Comparison of ENCODE assay signal across 9 mouse cellular contexts in the genomic region with DNA sequence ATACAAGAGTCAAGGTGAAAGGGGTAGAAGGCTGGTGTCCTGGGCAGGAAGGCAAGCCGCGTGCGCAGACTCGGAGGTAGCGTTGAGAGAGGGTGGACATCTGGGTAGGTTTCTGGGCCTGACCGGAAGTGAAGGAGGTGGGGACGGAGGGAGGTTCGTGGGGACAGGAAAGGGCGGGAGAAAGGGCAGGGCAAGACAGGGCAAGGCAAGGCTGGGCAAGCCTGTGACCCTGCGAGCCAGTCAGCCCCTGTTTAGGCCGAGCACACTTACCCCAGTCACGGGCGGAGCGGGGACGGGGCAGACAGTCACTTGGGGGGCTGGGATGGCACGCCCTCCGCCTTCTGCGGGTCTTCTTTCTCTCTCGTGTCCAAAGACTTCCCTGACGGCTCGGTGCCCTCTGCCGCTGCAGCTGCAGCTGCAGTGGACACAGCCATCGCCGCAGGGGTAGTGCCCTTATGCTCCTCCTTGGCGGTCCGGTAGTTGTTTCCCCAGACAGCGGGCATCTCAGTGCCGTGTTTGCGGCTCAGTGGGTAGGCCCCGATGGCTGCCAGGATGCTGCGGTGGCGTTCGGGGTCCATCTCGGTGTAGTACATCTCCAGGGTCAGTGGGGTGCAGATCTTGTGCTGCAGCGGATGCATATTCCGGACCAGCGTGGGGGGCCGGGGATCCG. TPM values are rescaled to one million over a fixed set of nuclear protein-coding genes. Genes with fewer than 3 reads are reported as not detected.
A peak's percentile ranks its signal among the peaks of the same experiment; 100 is the strongest.
DNase-seq lines count a peak whose midpoint lies in the region; ATAC-seq and TF ChIP-seq lines count a peak whose summit lies in the region.
"Had no signal": no experiment of that assay in that cellular context is flagged by ENCODE, and none has a peak within 500 bp of the region (broad histone marks: within the 10 kb centered on the region; RNA-seq: fewer than 3 reads in every experiment).

No protein-coding gene starts in this region.

- no peaks in the 10 kb centered on the region for H3K79me2 ChIP-seq in heart, adult 2 months (replicated peaks; ENCODE audit: control insufficient read depth, insufficient read depth, low read length)

- peak overlapping the region; percentile 34 for H3K4me3 ChIP-seq in heart, adult 2 months
- peak overlapping the region; percentile 24 for H3K4me3 ChIP-seq in forebrain, embryonic 12.5 days (replicated peaks)
- peak overlapping the region; percentile 20 for H3K4me3 ChIP-seq in limb, embryonic 11.5 days (ENCODE audit: low read depth, low read length)

- DNase-seq in heart, adult 2 months = peak; percentile 31 to 34
- no peak for DNase-seq in heart, postnatal 25 days (ENCODE audit: low spot score)
- peak; percentile 40 for DNase-seq in limb, embryonic 11.5 days (ENCODE audit: low spot score)
- no peak for DNase-seq in layer of hippocampus, postnatal 36 days
- DNase-seq in left cerebral cortex, postnatal 36 days (ENCODE audit: low spot score in 2 of 2) = no peak

- H3K4me1 ChIP-seq in heart, adult 2 months (ENCODE audit: control insufficient read depth, insufficient read depth, low read length) = no peaks in the 10 kb centered on the region
- peaks cover 6% of the 10 kb centered on the region; the same call in 1 of the 2 replicates for H3K4me1 ChIP-seq in forebrain, embryonic 12.5 days
- H3K4me1 ChIP-seq in limb, embryonic 11.5 days (ENCODE audit: control insufficient read depth, insufficient read depth, low read length) = no peaks in the 10 kb centered on the region

- no peaks in the 10 kb centered on the region; the same call in 1 of the 2 replicates for H3K27me3 ChIP-seq in heart, adult 2 months (ENCODE audit: control insufficient read depth, insufficient read depth, low read length)
- peaks cover 79% of the 10 kb centered on the region for H3K27me3 ChIP-seq in forebrain, embryonic 12.5 days
- no peaks in the 10 kb centered on the region for H3K27me3 ChIP-seq in limb, embryonic 11.5 days (ENCODE audit: control insufficient read depth, insufficient read depth, low read length)

- H3K4me2 ChIP-seq in forebrain, embryonic 12.5 days = peak overlapping the region; percentile 38
- peak overlapping the region; percentile 50 for H3K4me2 ChIP-seq in limb, embryonic 11.5 days (ENCODE audit: low read depth, severe bottlenecking)

- peak; percentile 72 for TF ChIP-seq POLR2A in heart, adult 2 months (IDR thresholded peaks at IDR 0.05; ENCODE audit: insufficient read depth, low read depth, low read length)

- no peak for TF ChIP-seq CTCF in heart, adult 2 months (IDR thresholded peaks at IDR 0.05)

- WGBS in heart, adult 2 months = 27% methylated on average over 39 of the region's 39 CpGs
- 25% methylated on average over 39 of the region's 39 CpGs for WGBS in forebrain, embryonic 12.5 days
- 32% methylated on average over 39 of the region's 39 CpGs for WGBS in limb, embryonic 11.5 days

- H3K9ac ChIP-seq in heart, adult 2 months (ENCODE audit: low read depth, low read length) = peak overlapping the region; percentile 47
- peak overlapping the region; percentile 29; the same call in 1 of the 2 replicates for H3K9ac ChIP-seq in forebrain, embryonic 12.5 days
- H3K9ac ChIP-seq in limb, embryonic 11.5 days (ENCODE audit: low read length) = peak overlapping the region; percentile 49; the same call in 1 of the 2 replicates

- TF ChIP-seq EP300 in heart, adult 2 months (IDR thresholded peaks at IDR 0.05; ENCODE audit: insufficient read depth, low read depth, low read length) = no peak

- no peaks in the 10 kb centered on the region for H3K36me3 ChIP-seq in heart, adult 2 months (ENCODE audit: control insufficient read depth, insufficient read depth, low read length)
- H3K36me3 ChIP-seq in forebrain, embryonic 12.5 days (replicated peaks) = no peaks in the 10 kb centered on the region
- no peaks in the 10 kb centered on the region for H3K36me3 ChIP-seq in limb, embryonic 11.5 days (ENCODE audit: control insufficient read depth, insufficient read depth, low read length)

- H3K27ac ChIP-seq in heart, adult 2 months = no peak overlapping the region
- H3K27ac ChIP-seq in forebrain, embryonic 12.5 days = no peak overlapping the region
- no peak overlapping the region for H3K27ac ChIP-seq in limb, embryonic 11.5 days (replicated peaks; ENCODE audit: low read depth, low read length)

- no peak for ATAC-seq in forebrain, embryonic 12.5 days (ENCODE audit: low FRiP score)
- ATAC-seq in limb, embryonic 11.5 days (ENCODE audit: insufficient number of reproducible peaks, low FRiP score, low TSS enrichment, low read depth) = no peak
- peak; percentile 57 for ATAC-seq in monocyte, adult 5-6 weeks (replicated peaks; ENCODE audit: insufficient number of reproducible peaks, low FRiP score, low TSS enrichment, poor library complexity, severe bottlenecking)
- no peak for ATAC-seq in CD4-positive, CD25-positive, alpha-beta regulatory T cell, adult 4 months

- no peaks in the 10 kb centered on the region for H3K9me3 ChIP-seq in forebrain, embryonic 12.5 days
- H3K9me3 ChIP-seq in limb, embryonic 11.5 days (ENCODE audit: control insufficient read depth, low read length) = no peaks in the 10 kb centered on the region

- intact Hi-C loops in heart, adult 2 months (cut with DNase I) = no loop called here
- intact Hi-C loops in heart, postnatal 25 days (cut with DNase I) = loop anchor here (10.0 kb wide), 1 partner anchor 765 kb away; a partner anchor contains a TSS
- intact Hi-C loops in left cerebral cortex, postnatal 36 days (cut with DNase I) = no loop called here

RNA-seq across cellular contexts. Expression of a gene that starts 12.2 kb away (rescaled TPM):
- under 1 TPM in 1 of 2 experiments, not detected in 1; 0.23 TPM for total RNA-seq in heart, adult 2 months (2021)
- polyA plus RNA-seq in heart, adult 2 months (2012; rRNA removed) = 0.10 and 0.53 TPM in 2 replicates
- total RNA-seq in heart, postnatal 25 days (2021) = not detected
- polyA plus RNA-seq in forebrain, embryonic 12.5 days (2016; fragmentation: Nextera tagmentation; extraction: Ambion mirVana) = 21.5 and 22.3 TPM in 2 replicates
- 1.6 and 2.0 TPM in 2 replicates for polyA plus RNA-seq in limb, embryonic 11.5 days (2014; fragmentation: Nextera tagmentation; extraction: Ambion mirVana)
- 0.68 TPM in 1 of 3 replicates, not detected in the others for total RNA-seq in monocyte, adult 5-6 weeks (2017)
- polyA plus RNA-seq in CD4-positive, CD25-positive, alpha-beta regulatory T cell, adult 4 months (2017; shearing (Covaris generic)) = not detected
- 100 to 1,000 TPM; 242 to 255 TPM for total RNA-seq in layer of hippocampus, postnatal 36 days (2021)
- total RNA-seq in left cerebral cortex, postnatal 36 days (2021) = 100 to 1,000 TPM; 191 TPM

RNA-seq across cellular contexts. Expression of a gene that starts 21.3 kb away (rescaled TPM):
- total RNA-seq in heart, adult 2 months (2021) = not detected
- polyA plus RNA-seq in heart, adult 2 months (2012; rRNA removed) = not detected in 2 replicates
- not detected for total RNA-seq in heart, postnatal 25 days (2021)
- 2.3 and 3.1 TPM in 2 replicates for polyA plus RNA-seq in forebrain, embryonic 12.5 days (2016; fragmentation: Nextera tagmentation; extraction: Ambion mirVana)
- 0.14 TPM in 1 of 2 replicates, not detected in the other for polyA plus RNA-seq in limb, embryonic 11.5 days (2014; fragmentation: Nextera tagmentation; extraction: Ambion mirVana)
- not detected in 3 replicates for total RNA-seq in monocyte, adult 5-6 weeks (2017)
- polyA plus RNA-seq in CD4-positive, CD25-positive, alpha-beta regulatory T cell, adult 4 months (2017; shearing (Covaris generic)) = under 1 TPM in 1 of 2 experiments, not detected in 1; 0.20 TPM
- total RNA-seq in layer of hippocampus, postnatal 36 days (2021) = under 1 TPM in 1 of 2 experiments, not detected in 1; 0.18 TPM
- total RNA-seq in left cerebral cortex, postnatal 36 days (2021) = under 1 TPM; 0.20 to 0.25 TPM
- polyA plus RNA-seq: gonadal fat pad, adult 2 months had no signal

RNA-seq across cellular contexts. Expression of a gene that starts 23.0 kb away (rescaled TPM):
- not detected for total RNA-seq in heart, adult 2 months (2021)
- 0.27 TPM in 1 of 2 replicates, not detected in the other for polyA plus RNA-seq in heart, adult 2 months (2012; rRNA removed)
- not detected for total RNA-seq in heart, postnatal 25 days (2021)
- not detected in 2 replicates for polyA plus RNA-seq in forebrain, embryonic 12.5 days (2016; fragmentation: Nextera tagmentation; extraction: Ambion mirVana)
- polyA plus RNA-seq in limb, embryonic 11.5 days (2014; fragmentation: Nextera tagmentation; extraction: Ambion mirVana) = not detected in 2 replicates
- total RNA-seq in monocyte, adult 5-6 weeks (2017) = not detected in 3 replicates
- not detected for polyA plus RNA-seq in CD4-positive, CD25-positive, alpha-beta regulatory T cell, adult 4 months (2017; shearing (Covaris generic))
- not detected for total RNA-seq in layer of hippocampus, postnatal 36 days (2021)
- not detected for total RNA-seq in left cerebral cortex, postnatal 36 days (2021)
- polyA plus RNA-seq: gonadal fat pad, adult 2 months had no signal

RNA-seq across cellular contexts. Expression of a gene that starts 32.1 kb away (rescaled TPM):
- total RNA-seq in heart, adult 2 months (2021) = 10 to 100 TPM; 71.5 to 83.4 TPM
- 101 and 120 TPM in 2 replicates for polyA plus RNA-seq in heart, adult 2 months (2012; rRNA removed)
- total RNA-seq in heart, postnatal 25 days (2021) = 10 to 100 TPM; 80.9 to 84.0 TPM
- polyA plus RNA-seq in forebrain, embryonic 12.5 days (2016; fragmentation: Nextera tagmentation; extraction: Ambion mirVana) = 17.4 and 17.9 TPM in 2 replicates
- polyA plus RNA-seq in limb, embryonic 11.5 days (2014; fragmentation: Nextera tagmentation; extraction: Ambion mirVana) = 16.6 and 17.4 TPM in 2 replicates
- total RNA-seq in monocyte, adult 5-6 weeks (2017) = 2.8 to 7.7 TPM (median 4.5 TPM) in 3 replicates
- 1 to 10 TPM; 6.0 to 7.6 TPM for polyA plus RNA-seq in CD4-positive, CD25-positive, alpha-beta regulatory T cell, adult 4 months (2017; shearing (Covaris generic))
- 10 to 100 TPM; 47.0 to 50.7 TPM for total RNA-seq in layer of hippocampus, postnatal 36 days (2021)
- 10 to 100 TPM; 47.5 to 52.8 TPM for total RNA-seq in left cerebral cortex, postnatal 36 days (2021)

RNA-seq across cellular contexts. Expression of a gene that starts 33.7 kb away (rescaled TPM):
- 10 to 100 TPM; 28.4 to 33.5 TPM for total RNA-seq in heart, adult 2 months (2021)
- polyA plus RNA-seq in heart, adult 2 months (2012; rRNA removed) = 21.7 and 29.7 TPM in 2 replicates
- 10 to 100 TPM; 25.4 to 27.2 TPM for total RNA-seq in heart, postnatal 25 days (2021)
- 75.6 and 84.8 TPM in 2 replicates for polyA plus RNA-seq in forebrain, embryonic 12.5 days (2016; fragmentation: Nextera tagmentation; extraction: Ambion mirVana)
- polyA plus RNA-seq in limb, embryonic 11.5 days (2014; fragmentation: Nextera tagmentation; extraction: Ambion mirVana) = 75.8 and 82.1 TPM in 2 replicates
- 16.3 to 28.9 TPM (median 26.9 TPM) in 3 replicates for total RNA-seq in monocyte, adult 5-6 weeks (2017)
- polyA plus RNA-seq in CD4-positive, CD25-positive, alpha-beta regulatory T cell, adult 4 months (2017; shearing (Covaris generic)) = 10 to 100 TPM; 29.2 to 52.0 TPM
- 10 to 100 TPM; 34.8 to 36.3 TPM for total RNA-seq in layer of hippocampus, postnatal 36 days (2021)
- total RNA-seq in left cerebral cortex, postnatal 36 days (2021) = 10 to 100 TPM; 35.3 to 36.9 TPM

Comparison
In these comparisons a context has a peak if more than half of its experiments do, and no peak if none do; other contexts are left out.
1. DNase-seq: peak in heart, adult 2 months (2 of 2) and limb, embryonic 11.5 days (single experiment); none in heart, postnatal 25 days (single experiment), layer of hippocampus, postnatal 36 days (0 of 2) and left cerebral cortex, postnatal 36 days (0 of 2).
2. RNA of a gene that starts 12.2 kb away (total RNA-seq): 242 to 255 TPM in layer of hippocampus, postnatal 36 days and 191 TPM in left cerebral cortex, postnatal 36 days; 0.23 TPM in heart, adult 2 months, not detected in heart, postnatal 25 days and 0.68 TPM in monocyte, adult 5-6 weeks; every median in the first group is over 100 times any median in the second.
3. Peak in every context shown above with its lines, with median percentiles within 50 percentile points of each other: H3K4me3 ChIP-seq and H3K9ac ChIP-seq.